Mouse (Mus musculus): ENCODE data around the gene Eif4e2. TPM values are rescaled to one million over a fixed set of nuclear protein-coding genes. Genes with fewer than 3 reads are reported as not detected.
A peak's percentile ranks its signal among the peaks of the same experiment; 100 is the strongest.

The Eif4e2 gene
- polyA plus RNA-seq, 1 experiment from 2014 or later = 68.7 TPM

- H3K27ac ChIP-seq (ENCODE audit: low read depth, low read length) = peak overlapping the region; percentile 98
- H3K4me1 ChIP-seq (ENCODE audit: control insufficient read depth, insufficient read depth, low read length) = peaks cover 23% of the 10 kb centered on the region
- H3K27me3 ChIP-seq (ENCODE audit: control insufficient read depth, insufficient read depth, low read length) = no peaks in the 10 kb centered on the region
- no peak for ATAC-seq (ENCODE audit: low read depth)
- peaks cover 2% of the 10 kb centered on the region; the same call in 1 of the 2 replicates for H3K36me3 ChIP-seq (ENCODE audit: control insufficient read depth, insufficient read depth, low read length)
- H3K4me3 ChIP-seq (ENCODE audit: low read depth, low read length) = peak overlapping the region; percentile 73
- peak overlapping the region; percentile 77 for H3K4me2 ChIP-seq (ENCODE audit: low read depth, low read length)
- H3K9me3 ChIP-seq (ENCODE audit: control insufficient read depth, low read length) = no peaks in the 10 kb centered on the region
- WGBS = 41% methylated on average over 4 of the region's 4 CpGs
- H3K9ac ChIP-seq (replicated peaks; ENCODE audit: low read depth, low read length) = peak overlapping the region; percentile 94
Observed at GRCm38 (mm10) chr1:87214748-87215147, 1.0 kb downstream of the Eif4e2 start.

- Histone ChIP-seq H3K4me1 (ENCODE audit: control insufficient read depth, insufficient read depth, low read length) (peaks cover 22% of the 10 kb centered on the region), H3K9me3 (ENCODE audit: control insufficient read depth, low read length) (no peaks in the 10 kb centered on the region), H3K4me2 (ENCODE audit: low read depth, low read length) (no peak overlapping the region), H3K27me3 (ENCODE audit: control insufficient read depth, insufficient read depth, low read length) (no peaks in the 10 kb centered on the region), H3K27ac (ENCODE audit: low read depth, low read length) (no peak overlapping the region), H3K9ac (replicated peaks; ENCODE audit: low read depth, low read length) (0 out of 2 replicates have a peak overlapping the region, but pooled peaks have one; percentile 7), H3K36me3 (ENCODE audit: control insufficient read depth, insufficient read depth, low read length) (peaks cover 30% of the 10 kb centered on the region), H3K4me3 (ENCODE audit: low read depth, low read length) (no peak overlapping the region)
- ATAC-seq (ENCODE audit: low read depth) = no peak
- WGBS = 70% methylated on average over 3 of the region's 3 CpGs
Observed at GRCm38 (mm10) chr1:87217938-87218337, 4.2 kb downstream of the Eif4e2 start.

- H3K27me3 ChIP-seq (ENCODE audit: control insufficient read depth, insufficient read depth, low read length) = no peaks in the 10 kb centered on the region
- WGBS = 93% methylated on average over 8 of the region's 8 CpGs
- peaks cover 71% of the 10 kb centered on the region for H3K36me3 ChIP-seq (ENCODE audit: control insufficient read depth, insufficient read depth, low read length)
- no peak overlapping the region for H3K9ac ChIP-seq (replicated peaks; ENCODE audit: low read depth, low read length)
- no peaks in the 10 kb centered on the region for H3K9me3 ChIP-seq (ENCODE audit: control insufficient read depth, low read length)
- ATAC-seq (ENCODE audit: low read depth) = no peak
- no peak overlapping the region for H3K27ac ChIP-seq (ENCODE audit: low read depth, low read length)
- H3K4me1 ChIP-seq (ENCODE audit: control insufficient read depth, insufficient read depth, low read length) = no peaks in the 10 kb centered on the region
- H3K4me2 ChIP-seq (ENCODE audit: low read depth, low read length) = no peak overlapping the region
- no peak overlapping the region for H3K4me3 ChIP-seq (ENCODE audit: low read depth, low read length)
Observed at GRCm38 (mm10) chr1:87225739-87226138, 12.0 kb downstream of the Eif4e2 start.

GRCm38 (mm10) chr1:87226409-87227159 is 12.9 kb downstream of the Eif4e2 start:
- Histone ChIP-seq H3K27me3 (ENCODE audit: control insufficient read depth, insufficient read depth, low read length) (no peaks in the 10 kb centered on the region), H3K4me2 (ENCODE audit: low read depth, low read length) (no peak overlapping the region), H3K36me3 (ENCODE audit: control insufficient read depth, insufficient read depth, low read length) (peaks cover 64% of the 10 kb centered on the region), H3K27ac (ENCODE audit: low read depth, low read length) (no peak overlapping the region), H3K4me1 (ENCODE audit: control insufficient read depth, insufficient read depth, low read length) (no peaks in the 10 kb centered on the region), H3K4me3 (ENCODE audit: low read depth, low read length) (no peak overlapping the region), H3K9me3 (ENCODE audit: control insufficient read depth, low read length) (no peaks in the 10 kb centered on the region), H3K9ac (replicated peaks; ENCODE audit: low read depth, low read length) (no peak overlapping the region)
- 100% methylated on average over 1 of the region's 1 CpGs for WGBS
- ATAC-seq (ENCODE audit: low read depth) = no peak

- Histone ChIP-seq H3K9me3 (ENCODE audit: control insufficient read depth, low read length) (no peaks in the 10 kb centered on the region), H3K4me2 (ENCODE audit: low read depth, low read length) (no peak overlapping the region), H3K9ac (replicated peaks; ENCODE audit: low read depth, low read length) (no peak overlapping the region), H3K36me3 (ENCODE audit: control insufficient read depth, insufficient read depth, low read length) (peaks cover 64% of the 10 kb centered on the region), H3K27me3 (ENCODE audit: control insufficient read depth, insufficient read depth, low read length) (no peaks in the 10 kb centered on the region), H3K4me1 (ENCODE audit: control insufficient read depth, insufficient read depth, low read length) (no peaks in the 10 kb centered on the region), H3K27ac (ENCODE audit: low read depth, low read length) (no peak overlapping the region), H3K4me3 (ENCODE audit: low read depth, low read length) (no peak overlapping the region)
- no peak for ATAC-seq (ENCODE audit: low read depth)
- 83% methylated on average over 3 of the region's 3 CpGs for WGBS
Observed at GRCm38 (mm10) chr1:87227160-87227550, 13.4 kb downstream of the Eif4e2 start.

GRCm38 (mm10) chr1:87230606-87231005 is 16.9 kb downstream of the Eif4e2 start:
- Histone ChIP-seq H3K27me3 (ENCODE audit: control insufficient read depth, insufficient read depth, low read length) (no peaks in the 10 kb centered on the region), H3K4me1 (ENCODE audit: control insufficient read depth, insufficient read depth, low read length) (no peaks in the 10 kb centered on the region), H3K9me3 (ENCODE audit: control insufficient read depth, low read length) (no peaks in the 10 kb centered on the region), H3K4me3 (ENCODE audit: low read depth, low read length) (no peak overlapping the region), H3K4me2 (ENCODE audit: low read depth, low read length) (no peak overlapping the region), H3K36me3 (ENCODE audit: control insufficient read depth, insufficient read depth, low read length) (peaks cover 64% of the 10 kb centered on the region), H3K27ac (ENCODE audit: low read depth, low read length) (no peak overlapping the region), H3K9ac (replicated peaks; ENCODE audit: low read depth, low read length) (no peak overlapping the region)
- ATAC-seq (ENCODE audit: low read depth) = no peak
- WGBS = 70% methylated on average over 5 of the region's 5 CpGs

- H3K4me2 ChIP-seq (ENCODE audit: low read depth, low read length) = no peak overlapping the region
- 87% methylated on average over 7 of the region's 7 CpGs for WGBS
- no peaks in the 10 kb centered on the region for H3K4me1 ChIP-seq (ENCODE audit: control insufficient read depth, insufficient read depth, low read length)
- H3K9ac ChIP-seq (replicated peaks; ENCODE audit: low read depth, low read length) = no peak overlapping the region
- no peak overlapping the region for H3K4me3 ChIP-seq (ENCODE audit: low read depth, low read length)
- no peak overlapping the region for H3K27ac ChIP-seq (ENCODE audit: low read depth, low read length)
- no peak for ATAC-seq (ENCODE audit: low read depth)
- no peaks in the 10 kb centered on the region for H3K9me3 ChIP-seq (ENCODE audit: control insufficient read depth, low read length)
- no peaks in the 10 kb centered on the region for H3K27me3 ChIP-seq (ENCODE audit: control insufficient read depth, insufficient read depth, low read length)
- peaks cover 57% of the 10 kb centered on the region for H3K36me3 ChIP-seq (ENCODE audit: control insufficient read depth, insufficient read depth, low read length)
Observed at GRCm38 (mm10) chr1:87232197-87232596, 18.5 kb downstream of the Eif4e2 start.

- H3K27ac ChIP-seq (ENCODE audit: low read depth, low read length) = no peak overlapping the region
- no peak for ATAC-seq (ENCODE audit: low read depth)
- H3K9ac ChIP-seq (replicated peaks; ENCODE audit: low read depth, low read length) = no peak overlapping the region
- no peaks in the 10 kb centered on the region for H3K27me3 ChIP-seq (ENCODE audit: control insufficient read depth, insufficient read depth, low read length)
- no peak overlapping the region for H3K4me2 ChIP-seq (ENCODE audit: low read depth, low read length)
- 86% methylated on average over 8 of the region's 8 CpGs for WGBS
- peaks cover 28% of the 10 kb centered on the region; the same call in 1 of the 2 replicates for H3K36me3 ChIP-seq (ENCODE audit: control insufficient read depth, insufficient read depth, low read length)
- H3K4me3 ChIP-seq (ENCODE audit: low read depth, low read length) = no peak overlapping the region
- no peaks in the 10 kb centered on the region for H3K4me1 ChIP-seq (ENCODE audit: control insufficient read depth, insufficient read depth, low read length)
- no peaks in the 10 kb centered on the region for H3K9me3 ChIP-seq (ENCODE audit: control insufficient read depth, low read length)
Observed at GRCm38 (mm10) chr1:87239056-87239455, 25.3 kb downstream of the Eif4e2 start.

GRCm38 (mm10) chr1:87243021-87243420 is 29.3 kb downstream of the Eif4e2 start:
- no peaks in the 10 kb centered on the region for H3K27me3 ChIP-seq (ENCODE audit: control insufficient read depth, insufficient read depth, low read length)
- ATAC-seq (ENCODE audit: low read depth) = no peak
- 0 out of 2 replicates have a peak, but pooled peaks cover 8% of the 10 kb centered on the region for H3K36me3 ChIP-seq (ENCODE audit: control insufficient read depth, insufficient read depth, low read length)
- H3K4me1 ChIP-seq (ENCODE audit: control insufficient read depth, insufficient read depth, low read length) = no peaks in the 10 kb centered on the region
- no peaks in the 10 kb centered on the region for H3K9me3 ChIP-seq (ENCODE audit: control insufficient read depth, low read length)
- WGBS = 94% methylated on average over 8 of the region's 8 CpGs
- no peak overlapping the region for H3K4me3 ChIP-seq (ENCODE audit: low read depth, low read length)
- no peak overlapping the region for H3K4me2 ChIP-seq (ENCODE audit: low read depth, low read length)
- H3K27ac ChIP-seq (ENCODE audit: low read depth, low read length) = no peak overlapping the region
- H3K9ac ChIP-seq (replicated peaks; ENCODE audit: low read depth, low read length) = no peak overlapping the region

Data from neural tube, embryonic 14.5 days (tissue).